In the genomic region with DNA sequence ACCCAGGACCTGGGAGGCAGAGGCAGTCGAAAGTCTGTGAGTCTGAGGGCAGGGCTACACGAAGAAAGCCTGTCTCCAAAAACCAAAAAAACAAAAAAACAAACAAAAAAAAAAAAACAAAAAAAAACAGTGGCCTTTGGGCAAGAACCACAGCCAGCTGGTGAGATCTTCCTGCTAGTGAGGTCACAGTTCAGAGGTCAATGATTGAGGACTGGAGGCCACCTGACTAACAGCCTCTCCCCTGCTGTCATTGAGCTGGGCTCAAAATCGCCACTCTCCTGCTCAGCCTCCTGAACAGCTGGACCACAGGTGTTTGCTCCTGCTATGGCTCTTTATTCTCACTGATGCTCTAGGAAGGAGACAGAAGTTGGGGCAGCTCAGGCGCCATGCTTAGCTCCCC, we compare ENCODE assay signal across 19 mouse cellular contexts. TPM values are rescaled to one million over a fixed set of nuclear protein-coding genes. Genes with fewer than 3 reads are reported as not detected.
DNase-seq lines count a peak whose midpoint lies in the region; ATAC-seq and TF ChIP-seq lines count a peak whose summit lies in the region.
"Had no signal": no experiment of that assay in that cellular context is flagged by ENCODE, and none has a peak within 500 bp of the region (broad histone marks: within the 10 kb centered on the region; RNA-seq: fewer than 3 reads in every experiment).

No protein-coding gene starts in this region.

- H3K4me1 ChIP-seq in hindbrain, embryonic 10.5 days (replicated peaks): peaks cover 45% of the 10 kb centered on the region
- 0 out of 2 replicates have a peak, but pooled peaks cover 4% of the 10 kb centered on the region for H3K4me1 ChIP-seq in hindbrain, postnatal 0 days (ENCODE audit: insufficient read depth, low read length)
- H3K4me1 ChIP-seq in neural tube, embryonic 15.5 days: peaks cover 8% of the 10 kb centered on the region; the same call in 1 of the 2 replicates
- peaks cover 26% of the 10 kb centered on the region for H3K4me1 ChIP-seq in limb, embryonic 10.5 days
- H3K4me1 ChIP-seq: limb, embryonic 12.5 days had no signal

- H3K9ac ChIP-seq in hindbrain, postnatal 0 days (replicated peaks; ENCODE audit: low read length): no peak overlapping the region
- H3K9ac ChIP-seq in neural tube, embryonic 15.5 days (replicated peaks): no peak overlapping the region
- H3K9ac ChIP-seq: limb, embryonic 12.5 days; liver, embryonic 15.5 days; neural tube, embryonic 13.5 days had no signal

- no peak overlapping the region for H3K4me2 ChIP-seq in hindbrain, postnatal 0 days (ENCODE audit: low read depth, low read length)
- H3K4me2 ChIP-seq in neural tube, embryonic 15.5 days: no peak overlapping the region
- H3K4me2 ChIP-seq: limb, embryonic 12.5 days; liver, embryonic 15.5 days; neural tube, embryonic 13.5 days had no signal

- TF ChIP-seq CTCF in hindbrain, postnatal 0 days (IDR thresholded peaks at IDR 0.05; ENCODE audit: low read depth): no peak

- peak overlapping the region; percentile 76 for H3K27ac ChIP-seq in hindbrain, embryonic 10.5 days
- H3K27ac ChIP-seq in hindbrain, postnatal 0 days: no peak overlapping the region
- H3K27ac ChIP-seq in neural tube, embryonic 15.5 days (replicated peaks): no peak overlapping the region
- H3K27ac ChIP-seq in limb, embryonic 10.5 days: peak overlapping the region; percentile 54; the same call in 1 of the 2 replicates
- H3K27ac ChIP-seq: left cerebral cortex, adult 2 months; limb, embryonic 12.5 days; liver, embryonic 15.5 days; neural tube, embryonic 13.5 days had no signal

- H3K36me3 ChIP-seq in hindbrain, embryonic 10.5 days: no peaks in the 10 kb centered on the region
- H3K36me3 ChIP-seq in hindbrain, postnatal 0 days (ENCODE audit: insufficient read depth, low read length): no peaks in the 10 kb centered on the region
- no peaks in the 10 kb centered on the region for H3K36me3 ChIP-seq in neural tube, embryonic 15.5 days
- H3K36me3 ChIP-seq in limb, embryonic 10.5 days: no peaks in the 10 kb centered on the region
- H3K36me3 ChIP-seq: limb, embryonic 12.5 days; neural tube, embryonic 13.5 days had no signal

- no peak for ATAC-seq in hindbrain, postnatal 0 days
- ATAC-seq in neural tube, embryonic 15.5 days (ENCODE audit: low FRiP score): no peak
- no peak for ATAC-seq in frontal cortex, adult (ENCODE audit: low TSS enrichment)
- ATAC-seq: inflammation-experienced regulatory T-cells, adult 6 months had no signal

- no peak overlapping the region for H3K4me3 ChIP-seq in hindbrain, embryonic 10.5 days
- H3K4me3 ChIP-seq in hindbrain, postnatal 0 days (ENCODE audit: low read length): no peak overlapping the region
- H3K4me3 ChIP-seq in neural tube, embryonic 15.5 days (replicated peaks): no peak overlapping the region
- no peak overlapping the region for H3K4me3 ChIP-seq in limb, embryonic 10.5 days
- H3K4me3 ChIP-seq: left cerebral cortex, adult 2 months; limb, embryonic 12.5 days; liver, embryonic 15.5 days; neural tube, embryonic 13.5 days had no signal

- peaks cover 8% of the 10 kb centered on the region; the same call in 1 of the 2 replicates for H3K27me3 ChIP-seq in hindbrain, embryonic 10.5 days (ENCODE audit: insufficient read depth, poor library complexity, severe bottlenecking)
- H3K27me3 ChIP-seq in hindbrain, postnatal 0 days (ENCODE audit: insufficient read depth, low read length): no peaks in the 10 kb centered on the region
- no peaks in the 10 kb centered on the region for H3K27me3 ChIP-seq in neural tube, embryonic 15.5 days (replicated peaks)
- H3K27me3 ChIP-seq in limb, embryonic 10.5 days (ENCODE audit: low read depth, poor library complexity, severe bottlenecking): 0 out of 2 replicates have a peak, but pooled peaks cover 5% of the 10 kb centered on the region
- H3K27me3 ChIP-seq: liver, embryonic 15.5 days; megakaryocyte, embryonic 14.5 days; neural tube, embryonic 13.5 days had no signal

- no peaks in the 10 kb centered on the region for H3K9me3 ChIP-seq in hindbrain, embryonic 10.5 days
- H3K9me3 ChIP-seq in hindbrain, postnatal 0 days (ENCODE audit: low read length): no peaks in the 10 kb centered on the region
- H3K9me3 ChIP-seq in neural tube, embryonic 15.5 days (replicated peaks): no peaks in the 10 kb centered on the region
- no peaks in the 10 kb centered on the region for H3K9me3 ChIP-seq in limb, embryonic 10.5 days (replicated peaks)
- H3K9me3 ChIP-seq: limb, embryonic 12.5 days; liver, embryonic 15.5 days; megakaryocyte, embryonic 14.5 days; neural tube, embryonic 13.5 days had no signal

- WGBS in hindbrain, embryonic 10.5 days: 21% methylated on average over 4 of the region's 4 CpGs
- 24% methylated on average over 4 of the region's 4 CpGs for WGBS in hindbrain, postnatal 0 days
- WGBS in neural tube, embryonic 15.5 days: 21% methylated on average over 4 of the region's 4 CpGs
- WGBS in limb, embryonic 10.5 days: 31% methylated on average over 4 of the region's 4 CpGs

- peak; percentile 38 for DNase-seq in hindbrain, embryonic 10.5 days (ENCODE audit: low spot score)
- no peak for DNase-seq in hindbrain, postnatal 0 days (ENCODE audit: low spot score)
- peak; percentile 49 for DNase-seq in neural tube, embryonic 10.5 days (ENCODE audit: extremely low spot score, low spot score)
- no peak for DNase-seq in limb, embryonic 10.5 days (ENCODE audit: low spot score)
- DNase-seq in adrenal gland, postnatal 4 days (ENCODE audit: low spot score in 2 of 2): no peak
- DNase-seq: adrenal gland, adult 2 months; cerebellum, adult 8-10 months; gastrocnemius, postnatal 14 days; kidney, adult 9 months; lung, postnatal 10 days; thymus, postnatal 25 days had no signal

RNA-seq across cellular contexts. Expression of a gene that starts 2.3 kb away (rescaled TPM):
- 0.35 and 0.38 TPM in 2 replicates for polyA plus RNA-seq in hindbrain, embryonic 10.5 days (2016; fragmentation: Nextera tagmentation; extraction: Ambion mirVana)
- total RNA-seq in hindbrain, postnatal 0 days (2014; rRNA removed): 0.16 TPM in 1 of 2 replicates, not detected in the other
- 0.09 TPM in 1 of 2 replicates, not detected in the other for polyA plus RNA-seq in hindbrain, postnatal 0 days (2015; fragmentation: Nextera tagmentation; extraction: Ambion mirVana)
- polyA plus RNA-seq in neural tube, embryonic 15.5 days (2015; fragmentation: Nextera tagmentation; extraction: Ambion mirVana): 0.06 and 0.68 TPM in 2 replicates
- polyA plus RNA-seq in limb, embryonic 10.5 days (2016; fragmentation: Nextera tagmentation; extraction: Ambion mirVana): 0.06 and 0.24 TPM in 2 replicates
- total RNA-seq in adrenal gland, postnatal 4 days (2021): 1 to 10 TPM in 1 of 2 experiments, under 1 TPM in 1; 0.78 to 3.8 TPM
- polyA plus RNA-seq: limb, embryonic 12.5 days had no signal

RNA-seq across cellular contexts. Expression of a gene that starts 8.5 kb away (rescaled TPM):
- polyA plus RNA-seq in hindbrain, embryonic 10.5 days (2016; fragmentation: Nextera tagmentation; extraction: Ambion mirVana): 0.20 TPM in 1 of 2 replicates, not detected in the other
- 5.6 and 12.8 TPM in 2 replicates for total RNA-seq in hindbrain, postnatal 0 days (2014; rRNA removed)
- polyA plus RNA-seq in hindbrain, postnatal 0 days (2015; fragmentation: Nextera tagmentation; extraction: Ambion mirVana): 9.7 and 11.5 TPM in 2 replicates
- polyA plus RNA-seq in neural tube, embryonic 15.5 days (2015; fragmentation: Nextera tagmentation; extraction: Ambion mirVana): 3.2 and 3.5 TPM in 2 replicates
- polyA plus RNA-seq in limb, embryonic 10.5 days (2016; fragmentation: Nextera tagmentation; extraction: Ambion mirVana): 0.23 and 0.46 TPM in 2 replicates
- 10 to 100 TPM; 33.9 to 34.4 TPM for total RNA-seq in adrenal gland, postnatal 4 days (2021)

RNA-seq across cellular contexts. Expression of a gene that starts 16.6 kb away (rescaled TPM):
- 14.6 and 17.6 TPM in 2 replicates for polyA plus RNA-seq in hindbrain, embryonic 10.5 days (2016; fragmentation: Nextera tagmentation; extraction: Ambion mirVana)
- 113 and 118 TPM in 2 replicates for total RNA-seq in hindbrain, postnatal 0 days (2014; rRNA removed)
- 98.6 and 110 TPM in 2 replicates for polyA plus RNA-seq in hindbrain, postnatal 0 days (2015; fragmentation: Nextera tagmentation; extraction: Ambion mirVana)
- 83.6 and 96.0 TPM in 2 replicates for polyA plus RNA-seq in neural tube, embryonic 15.5 days (2015; fragmentation: Nextera tagmentation; extraction: Ambion mirVana)
- polyA plus RNA-seq in limb, embryonic 10.5 days (2016; fragmentation: Nextera tagmentation; extraction: Ambion mirVana): 12.6 and 14.6 TPM in 2 replicates
- total RNA-seq in adrenal gland, postnatal 4 days (2021): 10 to 100 TPM; 32.5 to 35.9 TPM

RNA-seq across cellular contexts. Expression of a gene that starts 50.4 kb away (rescaled TPM):
- polyA plus RNA-seq in hindbrain, embryonic 10.5 days (2016; fragmentation: Nextera tagmentation; extraction: Ambion mirVana): 61.8 and 67.1 TPM in 2 replicates
- 49.5 and 61.0 TPM in 2 replicates for total RNA-seq in hindbrain, postnatal 0 days (2014; rRNA removed)
- 33.8 and 37.7 TPM in 2 replicates for polyA plus RNA-seq in hindbrain, postnatal 0 days (2015; fragmentation: Nextera tagmentation; extraction: Ambion mirVana)
- 45.1 and 48.7 TPM in 2 replicates for polyA plus RNA-seq in neural tube, embryonic 15.5 days (2015; fragmentation: Nextera tagmentation; extraction: Ambion mirVana)
- polyA plus RNA-seq in limb, embryonic 10.5 days (2016; fragmentation: Nextera tagmentation; extraction: Ambion mirVana): 73.0 and 88.7 TPM in 2 replicates
- 100 to 1,000 TPM; 131 to 134 TPM for total RNA-seq in adrenal gland, postnatal 4 days (2021)

RNA-seq across cellular contexts. Expression of a gene that starts 51.9 kb away (rescaled TPM):
- polyA plus RNA-seq in hindbrain, embryonic 10.5 days (2016; fragmentation: Nextera tagmentation; extraction: Ambion mirVana): 34.0 and 35.5 TPM in 2 replicates
- 56.9 and 67.2 TPM in 2 replicates for total RNA-seq in hindbrain, postnatal 0 days (2014; rRNA removed)
- polyA plus RNA-seq in hindbrain, postnatal 0 days (2015; fragmentation: Nextera tagmentation; extraction: Ambion mirVana): 41.8 and 43.1 TPM in 2 replicates
- polyA plus RNA-seq in neural tube, embryonic 15.5 days (2015; fragmentation: Nextera tagmentation; extraction: Ambion mirVana): 33.6 and 43.7 TPM in 2 replicates
- polyA plus RNA-seq in limb, embryonic 10.5 days (2016; fragmentation: Nextera tagmentation; extraction: Ambion mirVana): 38.8 and 55.0 TPM in 2 replicates
- 100 to 1,000 TPM in 1 of 2 experiments, 10 to 100 TPM in 1; 90.0 to 106 TPM for total RNA-seq in adrenal gland, postnatal 4 days (2021)

Comparison
In these comparisons a context has a peak if more than half of its experiments do, and no peak if none do; other contexts are left out.
1. DNase-seq: peak in hindbrain, embryonic 10.5 days (single experiment) and neural tube, embryonic 10.5 days (single experiment); none in hindbrain, postnatal 0 days (single experiment), limb, embryonic 10.5 days (single experiment) and adrenal gland, postnatal 4 days (0 of 2).
2. H3K27ac ChIP-seq: peak in hindbrain, embryonic 10.5 days (single experiment) and limb, embryonic 10.5 days (single experiment); none in hindbrain, postnatal 0 days (single experiment) and neural tube, embryonic 15.5 days (single experiment).